Mouse (Mus musculus) hindbrain, embryonic 10.5 days (tissue): Measurements from ENCODE around the gene Olfr494. TPM values are rescaled to one million over a fixed set of nuclear protein-coding genes. Genes with fewer than 3 reads are reported as not detected.

ENCODE experiments used
- DNase-seq: peaks from one replicate; pipeline ENCODE4 v3.0.0-alpha.2; 2017; ENCODE audit warnings: low spot score
- H3K27ac ChIP-seq: fragments of 300-500 bp; sonication (generic); 2 replicates; pipeline ENCODE4 v1.5.1; 2016; ENCODE audit warnings: mild to moderate bottlenecking, moderate library complexity
- H3K27me3 ChIP-seq: fragments of 300-500 bp; sonication (generic); 2 replicates; pipeline ENCODE4 v1.6.1; 2016; ENCODE audit warnings: mild to moderate bottlenecking; ENCODE audit not compliant: poor library complexity, insufficient read depth, severe bottlenecking
- H3K36me3 ChIP-seq: fragments of 300-500 bp; sonication (generic); 2 replicates; pipeline ENCODE4 v1.6.1; 2016; ENCODE audit warnings: mild to moderate bottlenecking, moderate library complexity
- H3K4me1 ChIP-seq: fragments of 300-500 bp; sonication (generic); replicated peaks from 2 replicates; pipeline ENCODE4 v1.6.1; 2016; ENCODE audit warnings: mild to moderate bottlenecking
- H3K4me3 ChIP-seq: fragments of 300-500 bp; sonication (generic); 2 replicates; pipeline ENCODE4 v1.5.1; 2016; ENCODE audit warnings: mild to moderate bottlenecking, moderate library complexity
- H3K9me3 ChIP-seq: fragments of 300-500 bp; sonication (generic); 2 replicates; pipeline ENCODE4 v1.6.1; 2016; ENCODE audit warnings: mild to moderate bottlenecking, moderate library complexity
- WGBS: fragments of 180-500 bp; shearing (Covaris S2); methylation state at CpG from one replicate; pipeline ENCODE4 v1.1.7; 2016; 5-methylcytosine and 5-hydroxymethylcytosine counted together
- polyA plus RNA-seq: library from polyadenylated mRNA; unstranded; fragments of >200 nt; fragmentation: Nextera tagmentation; extraction: Ambion mirVana; gene quantifications from 2 replicates; pipeline ENCODE4 v1.2.1, GENCODE M21; 2016

Gene Olfr494
- not detected in 2 replicates for polyA plus RNA-seq

DNA sequence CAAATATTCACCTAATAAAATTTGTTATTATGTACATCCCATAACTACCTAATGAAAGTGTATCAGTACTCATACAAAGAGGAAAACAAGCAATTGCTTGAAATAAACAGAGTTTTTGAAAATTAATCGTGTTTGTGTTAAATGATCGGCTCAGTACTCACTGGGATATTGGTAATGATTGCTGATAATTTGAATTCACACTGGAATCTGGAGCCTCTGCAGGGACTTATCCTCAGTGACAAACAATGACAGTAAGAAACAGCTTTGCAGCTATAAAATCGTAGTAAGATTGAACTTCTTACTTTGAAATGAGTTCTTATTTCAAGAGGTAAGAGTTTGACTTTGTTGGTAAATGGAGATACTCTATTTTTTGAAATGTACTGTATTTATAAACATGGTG is at the start of gene Olfr494:
Gene Olfr494 (plus strand): TSS at position 301 of the 400 bp plus-strand sequence.
- DNase-seq: no peak

DNA sequence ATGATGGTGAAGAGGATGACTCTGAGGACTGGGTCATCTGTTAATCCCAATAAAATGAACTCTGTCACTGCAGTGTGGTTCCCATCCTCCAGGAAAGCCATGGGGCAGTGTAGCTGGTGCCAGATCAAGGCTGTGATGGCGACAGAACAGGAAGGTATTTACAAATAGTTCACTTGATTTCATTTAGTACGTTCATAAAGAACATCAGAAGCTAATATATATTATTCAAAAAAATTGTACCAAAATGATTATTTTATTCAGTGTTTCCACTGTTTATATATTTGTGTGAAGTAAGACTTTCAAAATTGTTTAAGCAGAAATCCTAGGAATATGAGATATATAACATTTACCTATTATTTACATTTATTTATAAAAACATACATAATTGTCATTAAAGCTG is 41.6 kb upstream of the Olfr494 start, which contains the start of gene Olfr492:
Gene Olfr492 (minus strand): TSS at position 101 of the 400 bp plus-strand sequence.
- Histone ChIP-seq H3K27me3 (no peaks in the 10 kb centered on the region), H3K36me3 (no peaks in the 10 kb centered on the region), H3K4me3 (no peak within 1 kb of the TSS), H3K4me1 (no peaks in the 10 kb centered on the region), H3K27ac (no peak within 1 kb of the TSS), H3K9me3 (no peaks in the 10 kb centered on the region)
- WGBS: 92% methylated on average over 2 of the region's 2 CpGs
- DNase-seq: no peak

More for the DNA sequence above, at the start of gene Olfr494:
- WGBS: 86% methylated on average over 3 of the region's 3 CpGs
- H3K27ac ChIP-seq: no peak within 1 kb of the TSS
- H3K36me3 ChIP-seq: no peaks in the 10 kb centered on the region
- no peaks in the 10 kb centered on the region for H3K9me3 ChIP-seq
- H3K4me1 ChIP-seq: no peaks in the 10 kb centered on the region
- H3K27me3 ChIP-seq: no peaks in the 10 kb centered on the region
- H3K4me3 ChIP-seq: no peak within 1 kb of the TSS

DNA sequence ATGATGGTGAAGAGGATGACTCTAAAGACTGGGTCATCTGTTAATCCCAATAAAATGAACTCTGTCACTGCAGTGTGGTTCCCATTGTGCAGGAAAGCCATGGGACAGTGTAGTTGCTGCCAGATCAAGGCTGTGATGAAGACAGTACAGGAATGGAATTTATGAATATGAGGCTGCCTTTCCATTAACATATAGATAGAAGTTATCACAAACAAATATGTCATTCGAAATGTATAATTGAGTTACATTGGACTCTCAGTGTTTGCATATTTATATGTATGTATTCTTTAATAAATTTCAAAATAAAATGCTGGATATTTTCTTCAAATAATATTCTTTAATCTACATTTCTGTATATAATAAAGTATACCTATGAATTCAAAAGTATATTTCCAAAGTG is 18.3 kb upstream of the Olfr494 start, which contains the start of gene Olfr493:
Gene Olfr493 (minus strand): TSS at position 101 of the 400 bp plus-strand sequence.
- Histone ChIP-seq H3K36me3 (no peaks in the 10 kb centered on the region), H3K9me3 (no peaks in the 10 kb centered on the region), H3K4me3 (no peak within 1 kb of the TSS), H3K27me3 (no peaks in the 10 kb centered on the region), H3K4me1 (no peaks in the 10 kb centered on the region), H3K27ac (no peak within 1 kb of the TSS)
- 68% methylated on average over 1 of the region's 1 CpGs for WGBS
- DNase-seq: no peak

DNA sequence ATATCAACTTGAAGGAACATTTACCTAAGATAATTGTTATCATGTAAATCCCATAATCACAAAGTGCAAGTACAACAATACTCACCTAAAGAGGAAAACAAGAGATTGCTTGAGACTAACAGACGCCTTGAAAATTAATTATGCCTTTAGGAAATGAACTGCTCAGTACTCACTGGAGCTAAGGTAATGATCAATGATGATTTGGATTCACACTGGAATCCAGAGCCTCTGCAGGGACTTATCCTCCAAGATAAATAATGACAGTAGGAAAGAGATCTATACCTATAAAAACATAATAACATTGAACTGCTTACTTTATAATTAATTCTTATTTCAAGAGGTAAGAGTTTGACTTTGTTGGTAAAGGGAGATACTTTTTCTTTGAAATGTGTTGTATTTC is 27.7 kb downstream of the Olfr494 start, which contains the start of gene Olfr495:
Gene Olfr495 (plus strand): TSS at position 301 of the 400 bp plus-strand sequence.
- WGBS: 88% methylated on average over 1 of the region's 1 CpGs
- H3K27me3 ChIP-seq: no peaks in the 10 kb centered on the region
- no peak within 1 kb of the TSS for H3K27ac ChIP-seq
- no peak within 1 kb of the TSS for H3K4me3 ChIP-seq
- no peaks in the 10 kb centered on the region for H3K36me3 ChIP-seq
- H3K4me1 ChIP-seq: no peaks in the 10 kb centered on the region
- DNase-seq: no peak
- no peaks in the 10 kb centered on the region for H3K9me3 ChIP-seq

Other genes starting within 250 kb of the Olfr494 start
- not detected in 2 replicates for gene Olfr484, start 237.9 kb upstream of the Olfr494 start, polyA plus RNA-seq
- not detected in 2 replicates for gene Olfr485, start 205.5 kb upstream of the Olfr494 start, polyA plus RNA-seq
- gene Olfr486, start 192.6 kb upstream of the Olfr494 start, polyA plus RNA-seq: not detected in 2 replicates
- gene Olfr487, start 150.7 kb upstream of the Olfr494 start, polyA plus RNA-seq: not detected in 2 replicates
- not detected in 2 replicates for gene Olfr488, start 107.0 kb upstream of the Olfr494 start, polyA plus RNA-seq
- gene Olfr490, start 76.4 kb upstream of the Olfr494 start, polyA plus RNA-seq: not detected in 2 replicates
- not detected in 2 replicates for gene Olfr491, start 51.9 kb upstream of the Olfr494 start, polyA plus RNA-seq
- gene Olfr492, start 41.7 kb upstream of the Olfr494 start, polyA plus RNA-seq: not detected in 2 replicates
- gene Olfr493, start 18.4 kb upstream of the Olfr494 start, polyA plus RNA-seq: not detected in 2 replicates
- not detected in 2 replicates for gene Olfr495, start 27.8 kb downstream of the Olfr494 start, polyA plus RNA-seq
- gene Olfr497, start 55.1 kb downstream of the Olfr494 start, polyA plus RNA-seq: not detected in 2 replicates
- gene Olfr498, start 100.0 kb downstream of the Olfr494 start, polyA plus RNA-seq: not detected in 2 replicates
- gene Olfr502, start 159.7 kb downstream of the Olfr494 start, polyA plus RNA-seq: not detected in 2 replicates
- not detected in 2 replicates for gene Olfr503, start 179.2 kb downstream of the Olfr494 start, polyA plus RNA-seq
- not detected in 2 replicates for gene Olfr504, start 200.5 kb downstream of the Olfr494 start, polyA plus RNA-seq
- gene Olfr506, start 245.5 kb downstream of the Olfr494 start, polyA plus RNA-seq: not detected in 2 replicates